Mouse (Mus musculus) layer of hippocampus, postnatal 14 days (tissue): ENCODE measurements at regions not wholly inside any gene's neighbourhood (a gene's known extent, or its start where the extent isn't known, plus 50 kb on each side); places are given as distances from the start of the nearest gene placed in this dataset.
"Not testable (repeated sequence)": the region's sequence is repeated elsewhere in the genome, so short reads cannot be mapped to it uniquely, and the experiment has no call there.

ENCODE experiments used
- DNase-seq, 2 experiments: peaks; one replicate each; pipeline ENCODE4 v3.0.0; 2021 to 2022; ENCODE audit warnings: low spot score in 2 of 2, mixed read lengths in 1 of 2

GRCm38 (mm10) chr7:111969198-111969887 is 54.0 kb upstream of the Usp47 start:
- peak; percentile 79 to 92 for DNase-seq

GRCm38 (mm10) chr7:111968261-111968660 is 55.0 kb upstream of the Usp47 start:
- DNase-seq = no peak

GRCm38 (mm10) chr7:111966716-111967115 is 56.6 kb upstream of the Usp47 start:
- DNase-seq = peak in 1 of 2 experiments; percentile 37

GRCm38 (mm10) chr7:111963969-111964368 is 59.3 kb upstream of the Usp47 start:
- DNase-seq = no peak

- no peak for DNase-seq
Measured at GRCm38 (mm10) chr7:111959977-111960376, 63.3 kb upstream of the Usp47 start.

GRCm38 (mm10) chr7:111956671-111957070 is 66.6 kb upstream of the Usp47 start:
- no peak for DNase-seq

- DNase-seq = no peak
Measured at GRCm38 (mm10) chr7:111939631-111940030, 83.7 kb upstream of the Usp47 start.

- DNase-seq = no peak
Measured at GRCm38 (mm10) chr7:111937547-111937946, 85.8 kb upstream of the Usp47 start.

GRCm38 (mm10) chr7:111937102-111937501 is 86.2 kb upstream of the Usp47 start:
- no peak for DNase-seq

GRCm38 (mm10) chr7:111932725-111933124 is 90.6 kb upstream of the Usp47 start:
- no peak for DNase-seq

- no peak for DNase-seq
Measured at GRCm38 (mm10) chr7:111919961-111920360, 103.3 kb upstream of the Usp47 start.

- DNase-seq = peak; percentile 46 to 62
Measured at GRCm38 (mm10) chr7:111903741-111904231, 119.5 kb upstream of the Usp47 start.

GRCm38 (mm10) chr7:111897016-111897415 is 117.2 kb upstream of the Galnt18 start:
- DNase-seq = no peak

GRCm38 (mm10) chr7:111896255-111896654 is 116.5 kb upstream of the Galnt18 start:
- DNase-seq = peak; percentile 90 to 94

GRCm38 (mm10) chr7:111882991-111883390 is 103.2 kb upstream of the Galnt18 start:
- no peak for DNase-seq

GRCm38 (mm10) chr7:111880067-111880675 is 100.4 kb upstream of the Galnt18 start:
- DNase-seq = no peak

GRCm38 (mm10) chr7:111877591-111877990 is 97.8 kb upstream of the Galnt18 start:
- no peak for DNase-seq

- no peak for DNase-seq
Measured at GRCm38 (mm10) chr7:111875949-111876348, 96.2 kb upstream of the Galnt18 start.

- no peak for DNase-seq
Measured at GRCm38 (mm10) chr7:111869337-111869736, 89.6 kb upstream of the Galnt18 start.

- DNase-seq = no peak
Measured at GRCm38 (mm10) chr7:111863035-111863434, 83.3 kb upstream of the Galnt18 start.

- not testable (repeated sequence) for DNase-seq
Measured at GRCm38 (mm10) chr7:111858291-111858690, 78.5 kb upstream of the Galnt18 start.

- no peak for DNase-seq
Measured at GRCm38 (mm10) chr7:111856977-111857376, 77.2 kb upstream of the Galnt18 start.

- no peak for DNase-seq
Measured at GRCm38 (mm10) chr7:111855309-111855708, 75.5 kb upstream of the Galnt18 start.
